Mouse (Mus musculus): ENCODE data around the gene Tll1. TPM values are rescaled to one million over a fixed set of nuclear protein-coding genes. Genes with fewer than 3 reads are reported as not detected.

Tll1 gene
- polyA plus RNA-seq, 1 experiment from 2014 or later, result 2.2 TPM

GRCm38 (mm10) chr8:64193421-64193820 lies 12.7 kb downstream of the Tll1 start:
- Histone ChIP-seq H3K4me2 (no peak overlapping the region), H3K27ac (replicated peaks) (no peak overlapping the region), H3K9me3 (no peaks in the 10 kb centered on the region), H3K4me3 (no peak overlapping the region), H3K36me3 (no peaks in the 10 kb centered on the region), H3K9ac (no peak overlapping the region), H3K4me1 (replicated peaks) (no peaks in the 10 kb centered on the region), H3K27me3 (no peaks in the 10 kb centered on the region)
- no peak for ATAC-seq (ENCODE audit: low read depth)
- 61% methylated on average over 2 of the region's 2 CpGs for WGBS

DNA sequence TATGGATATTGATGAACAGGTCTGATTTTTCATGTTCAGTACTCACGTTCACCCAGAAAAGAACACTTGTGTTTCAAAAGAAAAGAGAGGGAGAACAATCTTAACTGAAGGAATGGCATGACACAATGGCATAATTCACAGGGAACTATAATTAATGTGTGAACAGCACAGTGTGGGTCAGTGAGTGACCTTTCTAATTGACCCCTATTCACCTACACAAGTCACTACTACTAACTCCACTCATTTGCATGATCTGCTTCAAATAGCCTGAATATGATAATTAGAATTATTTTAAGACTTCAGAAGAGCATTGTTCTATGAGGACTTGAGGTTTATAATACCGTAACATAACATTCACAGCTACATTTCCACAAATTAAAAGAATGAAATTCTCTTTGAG lies 18.2 kb downstream of the Tll1 start:
- Histone ChIP-seq H3K4me1 (replicated peaks) (no peaks in the 10 kb centered on the region), H3K27ac (replicated peaks) (no peak overlapping the region), H3K27me3 (no peaks in the 10 kb centered on the region), H3K9me3 (no peaks in the 10 kb centered on the region), H3K4me2 (no peak overlapping the region), H3K36me3 (no peaks in the 10 kb centered on the region), H3K9ac (no peak overlapping the region), H3K4me3 (no peak overlapping the region)
- 23% methylated on average over 2 of the region's 2 CpGs for WGBS
- ATAC-seq (ENCODE audit: low read depth), result no peak

- H3K9ac ChIP-seq, result no peak overlapping the region
- no peak overlapping the region for H3K27ac ChIP-seq (replicated peaks)
- H3K4me2 ChIP-seq, result no peak overlapping the region
- H3K27me3 ChIP-seq, result no peaks in the 10 kb centered on the region
- H3K4me3 ChIP-seq, result no peak overlapping the region
- H3K36me3 ChIP-seq, result no peaks in the 10 kb centered on the region
- H3K9me3 ChIP-seq, result no peaks in the 10 kb centered on the region
- WGBS, result 93% methylated on average over 2 of the region's 2 CpGs
- H3K4me1 ChIP-seq (replicated peaks), result no peaks in the 10 kb centered on the region
- no peak for ATAC-seq (ENCODE audit: low read depth)
Observed at GRCm38 (mm10) chr8:64176931-64177330, 29.1 kb downstream of the Tll1 start.

GRCm38 (mm10) chr8:64174916-64175315 lies 31.2 kb downstream of the Tll1 start:
- H3K4me3 ChIP-seq, result no peak overlapping the region
- no peak overlapping the region for H3K4me2 ChIP-seq
- no peak overlapping the region for H3K9ac ChIP-seq
- 73% methylated on average over 3 of the region's 3 CpGs for WGBS
- H3K9me3 ChIP-seq, result no peaks in the 10 kb centered on the region
- H3K4me1 ChIP-seq (replicated peaks), result no peaks in the 10 kb centered on the region
- no peak for ATAC-seq (ENCODE audit: low read depth)
- no peaks in the 10 kb centered on the region for H3K36me3 ChIP-seq
- no peak overlapping the region for H3K27ac ChIP-seq (replicated peaks)
- H3K27me3 ChIP-seq, result no peaks in the 10 kb centered on the region

- no peaks in the 10 kb centered on the region for H3K36me3 ChIP-seq
- H3K4me3 ChIP-seq, result no peak overlapping the region
- H3K27ac ChIP-seq (replicated peaks), result no peak overlapping the region
- no peak overlapping the region for H3K9ac ChIP-seq
- H3K4me1 ChIP-seq (replicated peaks), result no peaks in the 10 kb centered on the region
- H3K9me3 ChIP-seq, result no peaks in the 10 kb centered on the region
- ATAC-seq (ENCODE audit: low read depth), result no peak
- H3K4me2 ChIP-seq, result no peak overlapping the region
- no peaks in the 10 kb centered on the region for H3K27me3 ChIP-seq
- WGBS, result 75% methylated on average over 2 of the region's 2 CpGs
Observed at GRCm38 (mm10) chr8:64173759-64174158, 32.3 kb downstream of the Tll1 start.

GRCm38 (mm10) chr8:64152899-64153891 lies 52.9 kb downstream of the Tll1 start:
- Histone ChIP-seq H3K4me2 (0 out of 2 replicates have a peak overlapping the region, but pooled peaks have one; percentile 2), H3K27ac (replicated peaks) (peak overlapping the region; percentile 67), H3K9me3 (no peaks in the 10 kb centered on the region), H3K27me3 (no peaks in the 10 kb centered on the region), H3K4me1 (replicated peaks) (peaks cover 12% of the 10 kb centered on the region), H3K4me3 (no peak overlapping the region), H3K9ac (no peak overlapping the region), H3K36me3 (no peaks in the 10 kb centered on the region)
- WGBS, result 28% methylated on average over 9 of the region's 9 CpGs
- ATAC-seq (ENCODE audit: low read depth), result peak; percentile 59

DNA sequence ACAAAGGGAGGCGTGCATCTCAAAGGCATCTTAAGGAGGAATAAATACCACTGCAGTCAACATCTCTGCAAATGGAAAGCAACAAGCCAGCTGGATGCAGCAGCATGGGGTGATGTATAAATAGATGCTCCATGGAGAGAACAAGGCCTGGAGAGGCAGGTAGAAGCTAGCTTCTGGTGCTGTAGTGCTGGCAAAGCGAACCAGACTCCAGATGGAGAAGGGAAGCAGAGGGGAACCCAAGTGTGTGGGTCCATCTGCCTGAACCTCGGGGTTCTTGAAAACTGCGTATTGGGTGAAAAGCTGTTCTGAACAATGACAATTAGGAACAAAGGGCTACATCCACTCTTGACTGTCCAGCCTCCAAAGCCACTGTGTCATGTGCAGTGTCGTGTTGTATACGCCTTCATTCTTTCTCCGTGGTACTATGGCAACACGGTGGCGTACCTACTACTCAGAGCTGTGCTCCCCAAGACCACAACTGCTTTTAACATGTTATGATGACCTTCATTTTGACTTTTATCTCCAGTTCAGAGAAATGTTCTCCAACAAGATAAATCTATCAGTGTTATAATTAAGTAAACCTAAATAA lies 53.8 kb downstream of the Tll1 start:
- H3K27ac ChIP-seq (replicated peaks), result no peak overlapping the region
- peaks cover 12% of the 10 kb centered on the region for H3K4me1 ChIP-seq (replicated peaks)
- no peaks in the 10 kb centered on the region for H3K27me3 ChIP-seq
- no peaks in the 10 kb centered on the region for H3K36me3 ChIP-seq
- 51% methylated on average over 9 of the region's 9 CpGs for WGBS
- H3K4me2 ChIP-seq, result no peak overlapping the region
- H3K9me3 ChIP-seq, result no peaks in the 10 kb centered on the region
- no peak overlapping the region for H3K9ac ChIP-seq
- no peak for ATAC-seq (ENCODE audit: low read depth)
- H3K4me3 ChIP-seq, result no peak overlapping the region

- no peak overlapping the region for H3K4me2 ChIP-seq
- WGBS, result 67% methylated on average over 1 of the region's 1 CpGs
- no peaks in the 10 kb centered on the region for H3K4me1 ChIP-seq (replicated peaks)
- no peaks in the 10 kb centered on the region for H3K36me3 ChIP-seq
- no peaks in the 10 kb centered on the region for H3K9me3 ChIP-seq
- H3K9ac ChIP-seq, result no peak overlapping the region
- H3K27me3 ChIP-seq, result no peaks in the 10 kb centered on the region
- H3K27ac ChIP-seq (replicated peaks), result no peak overlapping the region
- H3K4me3 ChIP-seq, result no peak overlapping the region
- ATAC-seq (ENCODE audit: low read depth), result no peak
Observed at GRCm38 (mm10) chr8:64136593-64136992, 69.5 kb downstream of the Tll1 start.

DNA sequence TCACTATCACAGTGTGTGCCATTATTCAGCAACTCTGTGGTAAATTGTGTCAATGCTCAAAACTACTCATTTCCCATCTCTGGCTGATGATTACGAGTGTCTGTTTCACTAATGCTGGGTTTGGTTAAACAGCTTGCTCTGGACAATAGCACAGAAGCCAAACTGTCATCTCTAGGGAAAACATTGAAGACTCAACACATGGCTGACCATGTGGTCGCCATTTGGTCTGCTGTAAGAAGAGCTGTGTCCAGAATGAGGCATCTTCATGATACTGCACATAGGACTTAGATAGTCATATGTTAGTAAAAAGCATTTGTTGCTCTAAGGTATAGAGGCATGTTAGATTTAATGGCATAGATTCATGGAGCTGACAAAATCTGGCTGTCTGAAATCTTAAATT lies 98.9 kb downstream of the Tll1 start:
- H3K4me1 ChIP-seq (replicated peaks), result no peaks in the 10 kb centered on the region
- 78% methylated on average over 2 of the region's 2 CpGs for WGBS
- no peaks in the 10 kb centered on the region for H3K9me3 ChIP-seq
- H3K4me3 ChIP-seq, result no peak overlapping the region
- H3K4me2 ChIP-seq, result no peak overlapping the region
- H3K27ac ChIP-seq (replicated peaks), result no peak overlapping the region
- H3K27me3 ChIP-seq, result no peaks in the 10 kb centered on the region
- no peaks in the 10 kb centered on the region for H3K36me3 ChIP-seq
- no peak for ATAC-seq (ENCODE audit: low read depth)
- no peak overlapping the region for H3K9ac ChIP-seq

- H3K9ac ChIP-seq, result no peak overlapping the region
- H3K9me3 ChIP-seq, result no peaks in the 10 kb centered on the region
- no peaks in the 10 kb centered on the region for H3K4me1 ChIP-seq (replicated peaks)
- no peak overlapping the region for H3K4me2 ChIP-seq
- H3K4me3 ChIP-seq, result no peak overlapping the region
- no peak overlapping the region for H3K27ac ChIP-seq (replicated peaks)
- H3K36me3 ChIP-seq, result no peaks in the 10 kb centered on the region
- no peaks in the 10 kb centered on the region for H3K27me3 ChIP-seq
- no peak for ATAC-seq (ENCODE audit: low read depth)
- 80% methylated on average over 2 of the region's 2 CpGs for WGBS
Observed at GRCm38 (mm10) chr8:64073396-64073795, 132.7 kb downstream of the Tll1 start.

DNA sequence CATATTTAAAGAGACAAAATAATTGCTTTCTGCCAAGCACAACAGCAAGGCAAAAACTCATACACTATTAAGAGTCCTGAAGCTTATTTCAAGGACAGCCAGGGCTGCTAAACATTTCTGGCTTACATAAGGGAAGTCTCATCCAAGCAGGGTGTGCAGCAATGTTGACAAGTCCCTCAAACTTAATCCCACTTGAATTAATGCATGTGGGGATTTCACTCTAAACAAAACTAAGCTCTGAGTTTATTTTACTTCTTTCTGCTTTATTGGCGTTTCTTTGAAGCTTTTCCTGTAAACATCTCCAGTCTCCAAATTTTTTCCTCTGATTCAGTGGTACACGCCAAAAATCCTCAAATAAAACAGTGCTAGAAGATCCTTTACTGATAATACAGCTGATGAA lies 146.2 kb downstream of the Tll1 start:
- Histone ChIP-seq H3K36me3 (no peaks in the 10 kb centered on the region), H3K4me1 (replicated peaks) (no peaks in the 10 kb centered on the region), H3K4me2 (no peak overlapping the region), H3K9me3 (no peaks in the 10 kb centered on the region), H3K9ac (no peak overlapping the region), H3K27ac (replicated peaks) (no peak overlapping the region), H3K27me3 (no peaks in the 10 kb centered on the region), H3K4me3 (no peak overlapping the region)
- no peak for ATAC-seq (ENCODE audit: low read depth)
- 85% methylated on average over 2 of the region's 2 CpGs for WGBS

GRCm38 (mm10) chr8:64057571-64057970 lies 148.5 kb downstream of the Tll1 start:
- H3K4me1 ChIP-seq (replicated peaks), result no peaks in the 10 kb centered on the region
- H3K36me3 ChIP-seq, result no peaks in the 10 kb centered on the region
- WGBS, result 88% methylated on average over 4 of the region's 4 CpGs
- no peak overlapping the region for H3K9ac ChIP-seq
- H3K9me3 ChIP-seq, result no peaks in the 10 kb centered on the region
- H3K4me2 ChIP-seq, result no peak overlapping the region
- H3K27ac ChIP-seq (replicated peaks), result no peak overlapping the region
- no peak for ATAC-seq (ENCODE audit: low read depth)
- no peaks in the 10 kb centered on the region for H3K27me3 ChIP-seq
- H3K4me3 ChIP-seq, result no peak overlapping the region

All from neural tube, embryonic 13.5 days (tissue).